Mouse (Mus musculus): Measurements from ENCODE around the gene Lyg1. TPM values are rescaled to one million over a fixed set of nuclear protein-coding genes. Genes with fewer than 3 reads are reported as not detected.
"Not testable (repeated sequence)": the region's sequence is repeated elsewhere in the genome, so short reads cannot be mapped to it uniquely, and the experiment has no call there.

The Lyg1 gene
- polyA plus RNA-seq, 1 experiment from 2014 or later = not detected

DNA sequence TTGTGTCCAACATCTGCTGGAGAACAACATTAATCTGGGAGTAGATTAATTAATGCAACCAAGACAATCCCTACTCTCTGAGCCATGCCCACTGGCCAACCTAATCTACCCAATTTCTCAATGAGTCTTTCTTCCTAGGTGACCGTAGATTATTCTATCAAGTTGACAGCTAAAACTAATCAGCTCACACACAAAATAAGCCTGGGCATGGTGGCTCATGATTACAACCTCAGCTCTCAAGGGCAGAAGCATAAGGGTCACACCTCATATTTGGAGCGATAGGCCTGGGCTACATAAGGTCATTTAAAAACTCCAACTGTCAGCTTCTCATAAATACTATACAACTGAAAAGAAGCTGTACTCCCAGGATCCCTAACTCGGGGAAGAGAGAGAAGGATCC lies 38.7 kb upstream of the Lyg1 start:
- Histone ChIP-seq H3K9ac (ENCODE audit: low read depth, low read length) (peak overlapping the region; percentile 81), H3K36me3 (ENCODE audit: control insufficient read depth, insufficient read depth) (peaks cover 36% of the 10 kb centered on the region), H3K4me1 (ENCODE audit: control insufficient read depth, low read depth, low read length) (peaks cover 16% of the 10 kb centered on the region), H3K27ac (ENCODE audit: low read length) (peak overlapping the region; percentile 93), H3K9me3 (replicated peaks; ENCODE audit: control insufficient read depth, low read length) (no peaks in the 10 kb centered on the region), H3K4me3 (ENCODE audit: low read depth, low read length) (peak overlapping the region; percentile 94), H3K4me2 (ENCODE audit: low read depth, low read length) (peak overlapping the region; percentile 57), H3K27me3 (ENCODE audit: control insufficient read depth, insufficient read depth, low read depth, low read length) (no peaks in the 10 kb centered on the region)
- no peak for ATAC-seq (ENCODE audit: low read depth)
- WGBS (ENCODE audit: insufficient replicate concordance) = 16% methylated on average over 3 of the region's 3 CpGs

DNA sequence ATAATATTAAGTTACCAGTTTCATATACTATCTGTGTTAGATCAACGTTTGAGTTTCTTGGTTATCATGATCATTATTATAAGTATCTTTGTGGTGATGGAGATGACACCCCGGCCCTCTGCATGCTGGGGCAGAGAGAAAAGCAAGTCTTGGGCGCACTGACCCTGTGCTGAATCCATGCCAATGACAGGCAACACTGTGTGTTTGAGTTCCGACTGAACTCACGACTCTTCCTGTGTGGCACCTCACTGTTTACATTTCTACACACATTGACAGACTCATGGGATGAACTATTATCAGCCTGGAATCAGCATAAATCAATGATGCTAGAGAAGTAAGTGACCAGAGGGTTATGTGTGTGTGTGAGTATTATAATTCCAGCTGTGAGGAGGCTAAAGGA lies 30.3 kb upstream of the Lyg1 start:
- Histone ChIP-seq H3K27me3 (ENCODE audit: control insufficient read depth, insufficient read depth, low read depth, low read length) (no peaks in the 10 kb centered on the region), H3K36me3 (ENCODE audit: control insufficient read depth, insufficient read depth) (peaks cover 54% of the 10 kb centered on the region), H3K4me2 (ENCODE audit: low read depth, low read length) (no peak overlapping the region), H3K9ac (ENCODE audit: low read depth, low read length) (no peak overlapping the region), H3K27ac (ENCODE audit: low read length) (no peak overlapping the region), H3K4me3 (ENCODE audit: low read depth, low read length) (no peak overlapping the region), H3K4me1 (ENCODE audit: control insufficient read depth, low read depth, low read length) (no peaks in the 10 kb centered on the region), H3K9me3 (replicated peaks; ENCODE audit: control insufficient read depth, low read length) (no peaks in the 10 kb centered on the region)
- 86% methylated on average over 5 of the region's 5 CpGs for WGBS (ENCODE audit: insufficient replicate concordance)
- no peak for ATAC-seq (ENCODE audit: low read depth)

DNA sequence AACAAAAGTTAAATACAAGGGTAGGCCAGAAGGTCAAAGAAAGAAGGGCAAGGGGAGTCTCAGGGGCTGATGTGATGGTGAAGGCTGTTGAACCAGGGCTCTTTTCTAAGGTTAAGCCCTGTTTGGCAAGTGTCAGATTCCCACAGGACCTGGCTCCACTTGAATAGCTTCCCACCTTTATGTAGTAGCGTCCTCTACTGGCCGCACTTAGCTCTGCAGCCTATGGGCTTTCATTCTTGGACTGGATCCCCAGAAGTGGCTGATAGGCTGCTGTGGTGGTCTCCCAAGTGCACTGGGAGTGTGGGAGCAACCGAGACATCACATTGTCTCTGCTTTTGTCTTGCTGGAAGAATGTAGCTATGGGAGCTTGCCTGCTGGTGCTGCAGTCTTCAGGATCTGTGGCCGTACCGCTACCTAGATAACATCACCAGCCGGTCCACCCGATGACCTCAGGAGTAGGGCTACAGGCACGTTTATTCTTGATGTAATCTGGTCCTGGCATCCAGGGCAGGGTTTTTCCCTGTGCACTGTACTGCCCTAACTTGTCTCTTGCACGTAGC lies 28.3 kb upstream of the Lyg1 start:
- ATAC-seq (ENCODE audit: low read depth) = no peak
- Histone ChIP-seq H3K9ac (ENCODE audit: low read depth, low read length) (no peak overlapping the region), H3K9me3 (replicated peaks; ENCODE audit: control insufficient read depth, low read length) (no peaks in the 10 kb centered on the region), H3K27me3 (ENCODE audit: control insufficient read depth, insufficient read depth, low read depth, low read length) (no peaks in the 10 kb centered on the region), H3K36me3 (ENCODE audit: control insufficient read depth, insufficient read depth) (peaks cover 38% of the 10 kb centered on the region), H3K27ac (ENCODE audit: low read length) (no peak overlapping the region), H3K4me1 (ENCODE audit: control insufficient read depth, low read depth, low read length) (no peaks in the 10 kb centered on the region), H3K4me3 (ENCODE audit: low read depth, low read length) (no peak overlapping the region), H3K4me2 (ENCODE audit: low read depth, low read length) (no peak overlapping the region)
- 79% methylated on average over 9 of the region's 9 CpGs for WGBS (ENCODE audit: insufficient replicate concordance)

DNA sequence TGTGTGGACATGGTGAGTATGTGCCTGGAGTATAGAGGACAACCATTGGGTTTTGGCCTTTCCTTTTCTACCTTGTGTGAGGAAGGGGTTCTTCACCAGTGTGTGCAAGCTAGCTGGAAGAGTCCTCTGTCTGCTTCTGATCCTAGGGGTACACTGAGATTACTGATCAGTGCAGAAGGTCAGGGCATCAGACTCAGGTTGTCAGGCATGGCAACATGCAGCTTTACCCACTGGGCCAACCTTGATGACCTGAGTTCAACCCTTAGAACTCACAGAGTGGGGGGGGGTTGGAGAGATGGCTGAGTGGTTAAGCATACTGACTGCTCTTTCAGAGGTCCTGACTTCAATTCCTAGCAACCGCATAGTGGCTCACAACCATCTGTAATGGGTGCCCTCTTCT lies 26.8 kb upstream of the Lyg1 start:
- no peaks in the 10 kb centered on the region for H3K4me1 ChIP-seq (ENCODE audit: control insufficient read depth, low read depth, low read length)
- H3K36me3 ChIP-seq (ENCODE audit: control insufficient read depth, insufficient read depth) = peaks cover 28% of the 10 kb centered on the region
- no peak overlapping the region for H3K4me3 ChIP-seq (ENCODE audit: low read depth, low read length)
- no peak overlapping the region for H3K9ac ChIP-seq (ENCODE audit: low read depth, low read length)
- H3K4me2 ChIP-seq (ENCODE audit: low read depth, low read length) = no peak overlapping the region
- no peaks in the 10 kb centered on the region for H3K27me3 ChIP-seq (ENCODE audit: control insufficient read depth, insufficient read depth, low read depth, low read length)
- no peaks in the 10 kb centered on the region for H3K9me3 ChIP-seq (replicated peaks; ENCODE audit: control insufficient read depth, low read length)
- ATAC-seq (ENCODE audit: low read depth) = no peak
- 93% methylated on average over 1 of the region's 1 CpGs for WGBS (ENCODE audit: insufficient replicate concordance)
- H3K27ac ChIP-seq (ENCODE audit: low read length) = no peak overlapping the region

DNA sequence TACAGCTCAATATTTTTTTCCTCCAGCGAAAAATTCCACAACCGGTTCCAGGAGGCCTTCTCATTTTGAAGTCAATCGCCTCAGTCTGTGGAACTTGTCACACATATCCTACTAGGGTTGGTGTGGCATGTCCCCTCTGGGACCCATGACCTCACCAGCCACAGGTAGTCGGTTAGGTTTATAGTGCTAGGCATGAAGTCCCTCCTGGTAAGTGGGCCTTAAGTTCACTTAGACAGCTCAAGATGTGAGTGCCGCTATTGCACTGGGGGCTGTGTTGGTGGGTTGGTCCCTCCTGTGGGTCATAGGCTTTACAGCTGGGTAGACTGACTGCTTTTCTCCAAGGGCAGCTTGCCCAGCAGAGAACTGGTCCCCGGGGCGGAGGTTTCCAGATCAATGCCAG lies 19.7 kb upstream of the Lyg1 start:
- ATAC-seq (ENCODE audit: low read depth) = no peak
- Histone ChIP-seq H3K27ac (ENCODE audit: low read length) (no peak overlapping the region), H3K9ac (ENCODE audit: low read depth, low read length) (no peak overlapping the region), H3K27me3 (ENCODE audit: control insufficient read depth, insufficient read depth, low read depth, low read length) (no peaks in the 10 kb centered on the region), H3K4me3 (ENCODE audit: low read depth, low read length) (no peak overlapping the region), H3K4me1 (ENCODE audit: control insufficient read depth, low read depth, low read length) (no peaks in the 10 kb centered on the region), H3K9me3 (replicated peaks; ENCODE audit: control insufficient read depth, low read length) (no peaks in the 10 kb centered on the region), H3K4me2 (ENCODE audit: low read depth, low read length) (no peak overlapping the region), H3K36me3 (ENCODE audit: control insufficient read depth, insufficient read depth) (no peaks in the 10 kb centered on the region)
- WGBS (ENCODE audit: insufficient replicate concordance) = 72% methylated on average over 7 of the region's 7 CpGs

GRCm38 (mm10) chr1:37976666-37977065 lies 19.1 kb upstream of the Lyg1 start:
- ATAC-seq (ENCODE audit: low read depth); H3K27me3 ChIP-seq (ENCODE audit: control insufficient read depth, insufficient read depth, low read depth, low read length); H3K4me1 ChIP-seq (ENCODE audit: control insufficient read depth, low read depth, low read length); H3K4me3 ChIP-seq (ENCODE audit: low read depth, low read length); H3K9me3 ChIP-seq (replicated peaks; ENCODE audit: control insufficient read depth, low read length); H3K27ac ChIP-seq (ENCODE audit: low read length); H3K4me2 ChIP-seq (ENCODE audit: low read depth, low read length); H3K9ac ChIP-seq (ENCODE audit: low read depth, low read length); H3K36me3 ChIP-seq (ENCODE audit: control insufficient read depth, insufficient read depth): not testable (repeated sequence)
- 58% methylated on average over 9 of the region's 9 CpGs for WGBS (ENCODE audit: insufficient replicate concordance)

- H3K4me1 ChIP-seq (ENCODE audit: control insufficient read depth, low read depth, low read length) = no peaks in the 10 kb centered on the region
- no peak overlapping the region for H3K4me3 ChIP-seq (ENCODE audit: low read depth, low read length)
- WGBS (ENCODE audit: insufficient replicate concordance) = 33% methylated on average over 4 of the region's 4 CpGs
- no peak overlapping the region for H3K9ac ChIP-seq (ENCODE audit: low read depth, low read length)
- no peaks in the 10 kb centered on the region for H3K9me3 ChIP-seq (replicated peaks; ENCODE audit: control insufficient read depth, low read length)
- no peak for ATAC-seq (ENCODE audit: low read depth)
- no peaks in the 10 kb centered on the region for H3K27me3 ChIP-seq (ENCODE audit: control insufficient read depth, insufficient read depth, low read depth, low read length)
- H3K36me3 ChIP-seq (ENCODE audit: control insufficient read depth, insufficient read depth) = no peaks in the 10 kb centered on the region
- H3K27ac ChIP-seq (ENCODE audit: low read length) = no peak overlapping the region
- H3K4me2 ChIP-seq (ENCODE audit: low read depth, low read length) = no peak overlapping the region
Observed at GRCm38 (mm10) chr1:37971520-37971919, 14.0 kb upstream of the Lyg1 start.

- H3K4me3 ChIP-seq (ENCODE audit: low read depth, low read length) = no peak overlapping the region
- H3K27ac ChIP-seq (ENCODE audit: low read length) = no peak overlapping the region
- ATAC-seq (ENCODE audit: low read depth) = no peak
- 66% methylated on average over 6 of the region's 6 CpGs for WGBS (ENCODE audit: insufficient replicate concordance)
- no peak overlapping the region for H3K4me2 ChIP-seq (ENCODE audit: low read depth, low read length)
- H3K4me1 ChIP-seq (ENCODE audit: control insufficient read depth, low read depth, low read length) = no peaks in the 10 kb centered on the region
- H3K9ac ChIP-seq (ENCODE audit: low read depth, low read length) = no peak overlapping the region
- no peaks in the 10 kb centered on the region for H3K9me3 ChIP-seq (replicated peaks; ENCODE audit: control insufficient read depth, low read length)
- H3K36me3 ChIP-seq (ENCODE audit: control insufficient read depth, insufficient read depth) = no peaks in the 10 kb centered on the region
- H3K27me3 ChIP-seq (ENCODE audit: control insufficient read depth, insufficient read depth, low read depth, low read length) = no peaks in the 10 kb centered on the region
Observed at GRCm38 (mm10) chr1:37968746-37969145, 11.2 kb upstream of the Lyg1 start.

DNA sequence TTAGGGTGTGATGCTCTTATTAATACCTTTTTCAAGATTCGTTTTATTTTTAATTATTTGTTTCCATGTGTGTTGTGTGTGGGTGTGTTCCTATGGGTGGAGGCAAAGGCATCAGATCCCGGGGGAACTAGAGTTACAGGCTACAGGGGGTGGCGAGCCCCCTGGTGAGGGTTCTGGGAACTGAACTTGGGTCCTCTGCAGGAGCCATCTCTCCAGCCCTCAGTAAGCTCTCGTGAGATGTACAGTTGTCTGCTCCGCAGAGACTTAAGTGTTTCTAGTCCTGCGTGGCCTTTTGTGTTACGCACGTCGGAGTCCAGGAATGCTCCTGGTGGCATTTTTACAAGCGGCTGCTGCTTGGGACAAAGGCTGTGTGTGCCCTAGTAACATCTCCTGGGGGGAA lies 8.0 kb upstream of the Lyg1 start:
- Histone ChIP-seq H3K9ac (ENCODE audit: low read depth, low read length) (no peak overlapping the region), H3K4me3 (ENCODE audit: low read depth, low read length) (no peak overlapping the region), H3K4me2 (ENCODE audit: low read depth, low read length) (no peak overlapping the region), H3K9me3 (replicated peaks; ENCODE audit: control insufficient read depth, low read length) (no peaks in the 10 kb centered on the region), H3K4me1 (ENCODE audit: control insufficient read depth, low read depth, low read length) (no peaks in the 10 kb centered on the region), H3K27me3 (ENCODE audit: control insufficient read depth, insufficient read depth, low read depth, low read length) (no peaks in the 10 kb centered on the region), H3K36me3 (ENCODE audit: control insufficient read depth, insufficient read depth) (no peaks in the 10 kb centered on the region), H3K27ac (ENCODE audit: low read length) (no peak overlapping the region)
- 61% methylated on average over 10 of the region's 10 CpGs for WGBS (ENCODE audit: insufficient replicate concordance)
- no peak for ATAC-seq (ENCODE audit: low read depth)
